Mouse (Mus musculus) erythroblast, embryonic 14.5 days (primary cell): ENCODE data around the gene Odf4. TPM values are rescaled to one million over a fixed set of nuclear protein-coding genes. Genes with fewer than 3 reads are reported as not detected.
A peak's percentile ranks its signal among the peaks of the same experiment; 100 is the strongest.
"Not testable (repeated sequence)": the region's sequence is repeated elsewhere in the genome, so short reads cannot be mapped to it uniquely, and the experiment has no call there.

Experiments
- H3K27me3 ChIP-seq: 2 replicates; pipeline ENCODE4 v1.6.1; 2012; ENCODE audit warnings: inconsistent platforms; ENCODE audit not compliant: control insufficient read depth
- H3K36me3 ChIP-seq: 2 replicates; pipeline ENCODE4 v1.6.1; 2012; ENCODE audit warnings: mild to moderate bottlenecking, inconsistent platforms; ENCODE audit not compliant: control insufficient read depth
- H3K4me1 ChIP-seq: 2 replicates; pipeline ENCODE4 v1.6.1; 2012; ENCODE audit warnings: inconsistent platforms; ENCODE audit not compliant: control insufficient read depth
- H3K4me3 ChIP-seq: replicated peaks from 2 replicates; pipeline ENCODE3; 2012; ENCODE audit warnings: moderate library complexity, mild to moderate bottlenecking, inconsistent platforms
- H3K9me3 ChIP-seq: 2 replicates; pipeline ENCODE4 v1.6.1; 2012; ENCODE audit warnings: low read length, inconsistent platforms, mixed read lengths; ENCODE audit not compliant: control insufficient read depth
- GATA1 ChIP-seq: IDR thresholded peaks from 2 replicates; pipeline ENCODE4 v1.6.1; 2012; ENCODE audit warnings: low read length, inconsistent platforms, mixed read lengths
- TAL1 ChIP-seq: IDR thresholded peaks from 3 replicates; pipeline ENCODE4 v1.6.1; 2012; ENCODE audit warnings: low read length, inconsistent platforms, mixed read lengths
- polyA plus RNA-seq: library from polyadenylated mRNA; stranded (reverse); fragments of >175 nt; gene quantifications from 2 replicates; pipeline ENCODE4 v1.2.3, GENCODE M21; 2012

Odf4 gene
- polyA plus RNA-seq, 1 experiment, result not detected

DNA sequence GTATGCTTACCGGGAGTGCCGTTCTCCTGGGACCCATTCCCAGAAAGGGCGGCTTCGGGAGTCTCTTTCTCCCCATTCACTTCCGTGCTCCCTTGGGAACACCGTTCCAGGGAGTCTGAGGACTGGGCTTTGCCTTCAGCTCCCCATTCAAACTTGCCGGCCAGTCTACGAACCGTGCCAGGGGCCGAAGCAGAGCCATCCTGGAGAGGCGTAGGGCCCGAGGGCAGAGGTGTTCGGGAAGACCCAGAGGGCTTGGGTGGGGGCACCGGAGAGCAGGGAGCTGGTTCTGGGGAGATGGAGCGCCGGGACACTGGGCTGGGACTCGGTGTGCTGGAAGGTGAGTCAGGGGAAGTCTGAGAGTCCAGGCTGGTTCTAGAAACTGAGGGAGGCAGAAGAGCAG is 27.5 kb upstream of the Odf4 start:
- Histone ChIP-seq H3K36me3 (no peaks in the 10 kb centered on the region), H3K27me3 (peaks cover 72% of the 10 kb centered on the region), H3K9me3 (peaks cover 5% of the 10 kb centered on the region; the same call in 1 of the 2 replicates), H3K4me1 (peaks cover 1% of the 10 kb centered on the region; the same call in 1 of the 2 replicates), H3K4me3 (no peak overlapping the region)
- TF ChIP-seq GATA1 (no peak), TAL1 (no peak)

DNA sequence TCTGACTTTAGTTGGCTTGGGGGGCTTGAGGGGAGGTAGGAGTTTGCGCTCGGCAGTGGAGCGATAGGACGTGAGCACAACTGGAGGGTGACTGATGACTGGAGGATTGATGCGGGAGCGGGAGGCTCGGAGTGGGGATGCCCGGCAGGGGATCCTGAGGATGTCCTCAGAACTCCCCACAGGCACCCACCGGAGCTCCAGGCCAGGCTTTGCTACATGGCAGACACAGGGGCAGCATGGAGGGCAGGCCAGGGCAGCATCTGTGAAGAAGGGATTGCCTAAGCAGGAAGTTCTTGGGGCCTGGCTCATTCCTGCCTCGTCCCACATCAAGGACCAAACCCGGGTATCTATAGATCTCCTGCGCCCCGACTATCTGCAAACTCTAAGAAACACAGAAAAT is 27.0 kb upstream of the Odf4 start:
- TF ChIP-seq GATA1, result no peak
- no peak for TF ChIP-seq TAL1

GRCm38 (mm10) chr11:68947542-68947993 is 20.7 kb upstream of the Odf4 start:
- Histone ChIP-seq H3K27me3 (peaks cover 28% of the 10 kb centered on the region), H3K9me3 (no peaks in the 10 kb centered on the region), H3K36me3 (no peaks in the 10 kb centered on the region), H3K4me1 (0 out of 2 replicates have a peak, but pooled peaks cover 1% of the 10 kb centered on the region), H3K4me3 (no peak overlapping the region)
- TF ChIP-seq GATA1 (no peak), TAL1 (no peak)

More for the DNA sequence above, 27.0 kb upstream of the Odf4 start:
- Histone ChIP-seq H3K27me3 (peaks cover 72% of the 10 kb centered on the region), H3K9me3 (peaks cover 5% of the 10 kb centered on the region; the same call in 1 of the 2 replicates), H3K4me3 (no peak overlapping the region), H3K4me1 (peaks cover 1% of the 10 kb centered on the region; the same call in 1 of the 2 replicates), H3K36me3 (no peaks in the 10 kb centered on the region)

DNA sequence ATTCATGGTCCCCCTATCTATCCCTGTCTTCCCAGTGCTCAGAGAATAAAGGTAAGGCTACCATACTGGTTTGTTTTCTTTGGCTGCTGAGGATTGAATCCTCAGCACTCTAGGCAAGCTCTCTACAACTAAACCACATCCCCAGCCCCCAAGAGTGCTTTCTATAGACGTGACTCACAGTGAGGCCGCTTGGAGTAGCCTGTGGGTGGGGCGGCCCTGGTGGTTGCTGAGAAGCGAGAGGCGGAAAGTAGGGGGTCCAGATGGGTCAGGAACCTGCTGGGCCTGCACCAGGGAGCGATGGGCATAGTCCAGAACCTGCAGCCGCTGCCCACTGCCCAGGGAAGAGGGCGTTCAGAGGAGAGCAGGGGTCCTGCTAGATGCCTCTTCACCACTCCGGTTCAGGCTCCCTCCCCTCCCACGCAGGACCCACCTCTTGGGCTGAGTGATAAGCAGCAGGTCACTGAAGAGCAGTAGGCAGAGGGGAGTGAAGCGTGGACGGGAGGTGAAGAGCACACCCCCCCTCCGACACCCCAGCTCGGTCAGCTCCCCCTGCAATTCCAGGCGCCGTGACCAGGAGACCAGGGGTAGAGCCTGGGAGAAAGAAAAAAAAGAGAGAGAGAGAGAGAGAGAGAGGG is 20.0 kb upstream of the Odf4 start:
- Histone ChIP-seq H3K4me1 (0 out of 2 replicates have a peak, but pooled peaks cover 1% of the 10 kb centered on the region), H3K27me3 (peaks cover 23% of the 10 kb centered on the region), H3K9me3 (no peaks in the 10 kb centered on the region), H3K4me3 (no peak overlapping the region), H3K36me3 (no peaks in the 10 kb centered on the region)
- TF ChIP-seq TAL1, result no peak
- TF ChIP-seq GATA1, result no peak

GRCm38 (mm10) chr11:68946001-68946400 is 19.1 kb upstream of the Odf4 start:
- Histone ChIP-seq H3K27me3 (peaks cover 14% of the 10 kb centered on the region), H3K9me3 (no peaks in the 10 kb centered on the region), H3K36me3 (no peaks in the 10 kb centered on the region), H3K4me3 (no peak overlapping the region), H3K4me1 (0 out of 2 replicates have a peak, but pooled peaks cover 3% of the 10 kb centered on the region)
- TF ChIP-seq GATA1, result no peak
- TF ChIP-seq TAL1, result no peak

DNA sequence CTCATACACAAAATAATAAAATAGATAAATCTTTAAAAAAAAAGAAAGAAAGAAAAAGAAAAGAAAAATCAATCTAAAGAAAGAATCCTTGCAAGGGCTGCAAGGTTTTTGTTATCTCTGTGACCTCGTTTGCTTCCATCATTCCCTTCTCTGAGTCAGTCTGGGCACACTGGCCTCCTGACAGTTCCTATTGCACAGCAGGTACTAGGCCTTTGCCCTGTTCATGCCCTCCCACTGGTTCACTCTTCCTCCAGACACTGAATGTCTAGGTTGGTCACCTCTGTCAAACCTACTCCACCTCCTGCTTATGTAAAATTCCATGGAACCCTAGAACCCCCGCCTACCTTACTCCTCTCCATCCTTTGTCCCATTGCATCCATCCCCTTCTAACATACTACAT is 18.4 kb upstream of the Odf4 start:
- no peak for TF ChIP-seq GATA1
- TF ChIP-seq TAL1, result no peak
- Histone ChIP-seq H3K9me3 (no peaks in the 10 kb centered on the region), H3K36me3 (no peaks in the 10 kb centered on the region)

GRCm38 (mm10) chr11:68942731-68943130 is 15.8 kb upstream of the Odf4 start:
- Histone ChIP-seq H3K4me1 (peaks cover 19% of the 10 kb centered on the region), H3K27me3 (peaks cover 8% of the 10 kb centered on the region), H3K36me3 (no peaks in the 10 kb centered on the region), H3K4me3 (no peak overlapping the region), H3K9me3 (no peaks in the 10 kb centered on the region)
- TF ChIP-seq GATA1 (no peak), TAL1 (no peak)

More for the DNA sequence above, 18.4 kb upstream of the Odf4 start:
- H3K27me3 ChIP-seq, result peaks cover 12% of the 10 kb centered on the region
- H3K4me3 ChIP-seq, result no peak overlapping the region
- H3K4me1 ChIP-seq, result peaks cover 6% of the 10 kb centered on the region

GRCm38 (mm10) chr11:68940516-68940915 is 13.6 kb upstream of the Odf4 start:
- no peak for TF ChIP-seq TAL1
- no peak for TF ChIP-seq GATA1
- no peak overlapping the region for H3K4me3 ChIP-seq
- H3K4me1 ChIP-seq, result peaks cover 17% of the 10 kb centered on the region

GRCm38 (mm10) chr11:68939451-68940304 is 12.8 kb upstream of the Odf4 start:
- Histone ChIP-seq H3K4me1 (peaks cover 17% of the 10 kb centered on the region), H3K4me3 (peak overlapping the region; percentile 58), H3K9me3 (no peaks in the 10 kb centered on the region), H3K36me3 (no peaks in the 10 kb centered on the region), H3K27me3 (no peaks in the 10 kb centered on the region)
- TF ChIP-seq GATA1 (no peak), TAL1 (no peak)

More at GRCm38 (mm10) chr11:68940516-68940915, 13.6 kb upstream of the Odf4 start:
- H3K27me3 ChIP-seq, result no peaks in the 10 kb centered on the region
- no peaks in the 10 kb centered on the region for H3K9me3 ChIP-seq
- no peaks in the 10 kb centered on the region for H3K36me3 ChIP-seq

DNA sequence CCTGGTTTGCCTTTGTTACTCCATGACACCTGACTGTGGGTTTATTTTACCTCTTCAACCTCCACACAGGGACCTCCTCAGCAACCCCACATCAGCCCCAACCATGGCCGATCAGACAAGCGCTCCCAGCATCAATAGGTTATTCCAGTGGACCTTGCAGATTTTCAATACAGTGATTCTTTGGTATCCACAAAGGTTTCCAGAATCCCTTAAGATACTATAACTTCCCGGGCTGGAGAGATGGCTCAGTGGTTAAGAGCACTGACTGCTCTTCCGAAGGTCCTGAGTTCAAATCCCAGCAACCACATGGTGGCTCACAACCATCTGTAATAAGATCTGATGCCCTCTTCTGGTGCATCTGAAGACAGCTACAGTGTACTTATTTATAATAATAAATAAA is 10.1 kb upstream of the Odf4 start:
- not testable (repeated sequence) for H3K4me3 ChIP-seq, H3K9me3 ChIP-seq, H3K27me3 ChIP-seq, H3K36me3 ChIP-seq
- peaks cover 17% of the 10 kb centered on the region for H3K4me1 ChIP-seq
